1 mouse cellular context compared by ENCODE assay signal in the genomic region with DNA sequence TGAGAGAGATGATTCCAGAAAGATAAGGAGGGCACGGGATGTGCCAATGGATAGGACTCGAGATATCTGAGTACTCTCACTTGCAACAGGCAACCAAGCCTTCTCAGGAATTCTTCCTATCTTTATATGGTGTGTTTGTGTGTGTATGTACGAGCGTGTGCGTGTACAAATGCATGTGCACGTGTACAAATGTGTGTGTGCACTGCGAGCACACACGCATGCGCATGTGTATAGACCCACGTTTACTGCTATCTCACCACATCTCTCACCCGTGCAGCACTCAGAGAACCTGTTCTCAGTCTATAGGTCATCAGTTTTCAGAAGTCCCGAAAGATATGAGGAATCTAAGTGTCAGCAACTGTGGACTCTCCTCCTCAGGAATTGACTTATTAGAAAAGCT.
TF ChIP-seq lines count a peak whose summit lies in the region.

No protein-coding gene starts in this region.

TF ChIP-seq in MEL, 35 proteins besides CTCF, POLR2A, EP300 and RAD21 (continued from another document):
- TF ChIP-seq RCOR1 (IDR thresholded peaks at IDR 0.05; ENCODE audit: low read depth, low read length) (no peak), MAFK (IDR thresholded peaks at IDR 0.05; ENCODE audit: borderline replicate concordance, low read depth, low read length) (no peak), MYB (IDR thresholded peaks at IDR 0.05; ENCODE audit: low read depth, low read length) (no peak), ZNF384 (IDR thresholded peaks at IDR 0.05; ENCODE audit: low read depth, low read length) (no peak), SMC3 (IDR thresholded peaks at IDR 0.05; ENCODE audit: low read depth, low read length) (no peak), E2F4 (IDR thresholded peaks at IDR 0.05; ENCODE audit: borderline replicate concordance, low read depth, low read length) (no peak), TBP (IDR thresholded peaks at IDR 0.05; ENCODE audit: low read depth, low read length) (no peak), KAT2A (conservative IDR thresholded peaks at IDR 0.05; ENCODE audit: low read depth, low read length) (no peak), USF2 (IDR thresholded peaks at IDR 0.05; ENCODE audit: borderline replicate concordance in 1 of 2, insufficient read depth in 1 of 2, low read depth in 1 of 2, low read length in 2 of 2) (no peak)
